Mouse (Mus musculus): ENCODE results near the gene Hist1h2aa.

The Hist1h2aa gene

GRCm38 (mm10) chr13:23930461-23930860 lies 3.8 kb upstream of the Hist1h2aa start:
- no peaks in the 10 kb centered on the region for H3K36me3 ChIP-seq (ENCODE audit: insufficient read depth, low read length)
- no peak overlapping the region for H3K4me3 ChIP-seq (replicated peaks; ENCODE audit: low read length)
- H3K4me1 ChIP-seq (replicated peaks; ENCODE audit: low read depth, low read length), result peaks cover 13% of the 10 kb centered on the region
- TF ChIP-seq CTCF (conservative IDR thresholded peaks at IDR 0.05; ENCODE audit: low read length), result no peak
- TF ChIP-seq NANOG (IDR thresholded peaks at IDR 0.05; ENCODE audit: borderline replicate concordance, low read length), result no peak
- TF ChIP-seq POU5F1 (IDR thresholded peaks at IDR 0.05; ENCODE audit: borderline replicate concordance, low read length), result no peak
- H3K9me3 ChIP-seq (ENCODE audit: low read length), result no peaks in the 10 kb centered on the region; the same call in 1 of the 2 replicates
- peaks cover 57% of the 10 kb centered on the region for H3K27me3 ChIP-seq (ENCODE audit: insufficient read depth, low read length)

GRCm38 (mm10) chr13:23930904-23931303 lies 3.4 kb upstream of the Hist1h2aa start:
- no peak overlapping the region for H3K4me3 ChIP-seq (replicated peaks; ENCODE audit: low read length)
- TF ChIP-seq POU5F1 (IDR thresholded peaks at IDR 0.05; ENCODE audit: borderline replicate concordance, low read length), result no peak
- TF ChIP-seq CTCF (conservative IDR thresholded peaks at IDR 0.05; ENCODE audit: low read length), result no peak
- TF ChIP-seq NANOG (IDR thresholded peaks at IDR 0.05; ENCODE audit: borderline replicate concordance, low read length), result no peak
- H3K27me3 ChIP-seq (ENCODE audit: insufficient read depth, low read length), result peaks cover 62% of the 10 kb centered on the region
- no peaks in the 10 kb centered on the region; the same call in 1 of the 2 replicates for H3K9me3 ChIP-seq (ENCODE audit: low read length)
- no peaks in the 10 kb centered on the region for H3K36me3 ChIP-seq (ENCODE audit: insufficient read depth, low read length)
- peaks cover 13% of the 10 kb centered on the region for H3K4me1 ChIP-seq (replicated peaks; ENCODE audit: low read depth, low read length)

GRCm38 (mm10) chr13:23933421-23934210 lies 646 bp upstream of the Hist1h2aa start, which contains the start of gene Hist1h2ba:
Gene Hist1h2ba, minus strand, starts transcription at chr13:23934156.
- peaks cover 13% of the 10 kb centered on the region for H3K4me1 ChIP-seq (replicated peaks; ENCODE audit: low read depth, low read length)
- peak within 1 kb of the TSS; percentile 55 for H3K4me3 ChIP-seq (replicated peaks; ENCODE audit: low read length)
- TF ChIP-seq POU5F1 (IDR thresholded peaks at IDR 0.05; ENCODE audit: borderline replicate concordance, low read length) (no peak), CTCF (conservative IDR thresholded peaks at IDR 0.05; ENCODE audit: low read length) (no peak), NANOG (IDR thresholded peaks at IDR 0.05; ENCODE audit: borderline replicate concordance, low read length) (no peak; the same call in 1 of the 2 replicates)
- peaks cover 71% of the 10 kb centered on the region for H3K27me3 ChIP-seq (ENCODE audit: insufficient read depth, low read length)
- no peaks in the 10 kb centered on the region for H3K36me3 ChIP-seq (ENCODE audit: insufficient read depth, low read length)
- no peaks in the 10 kb centered on the region; the same call in 1 of the 2 replicates for H3K9me3 ChIP-seq (ENCODE audit: low read length)

- Histone ChIP-seq H3K9me3 (ENCODE audit: low read length) (no peaks in the 10 kb centered on the region; the same call in 1 of the 2 replicates), H3K4me3 (replicated peaks; ENCODE audit: low read length) (no peak overlapping the region), H3K4me1 (replicated peaks; ENCODE audit: low read depth, low read length) (peaks cover 8% of the 10 kb centered on the region), H3K27me3 (ENCODE audit: insufficient read depth, low read length) (peaks cover 43% of the 10 kb centered on the region), H3K36me3 (ENCODE audit: insufficient read depth, low read length) (no peaks in the 10 kb centered on the region)
- no peak for TF ChIP-seq CTCF (conservative IDR thresholded peaks at IDR 0.05; ENCODE audit: low read length)
- TF ChIP-seq POU5F1 (IDR thresholded peaks at IDR 0.05; ENCODE audit: borderline replicate concordance, low read length), result no peak
- TF ChIP-seq NANOG (IDR thresholded peaks at IDR 0.05; ENCODE audit: borderline replicate concordance, low read length), result no peak
These were observed 4.4 kb downstream of the Hist1h2aa start for GRCm38 (mm10) chr13:23938699-23939098.

- no peaks in the 10 kb centered on the region for H3K9me3 ChIP-seq (ENCODE audit: low read length)
- H3K27me3 ChIP-seq (ENCODE audit: insufficient read depth, low read length), result peaks cover 27% of the 10 kb centered on the region
- no peaks in the 10 kb centered on the region for H3K4me1 ChIP-seq (replicated peaks; ENCODE audit: low read depth, low read length)
- no peak for TF ChIP-seq CTCF (conservative IDR thresholded peaks at IDR 0.05; ENCODE audit: low read length)
- no peak for TF ChIP-seq NANOG (IDR thresholded peaks at IDR 0.05; ENCODE audit: borderline replicate concordance, low read length)
- TF ChIP-seq POU5F1 (IDR thresholded peaks at IDR 0.05; ENCODE audit: borderline replicate concordance, low read length), result no peak
- no peak overlapping the region for H3K4me3 ChIP-seq (replicated peaks; ENCODE audit: low read length)
- no peaks in the 10 kb centered on the region for H3K36me3 ChIP-seq (ENCODE audit: insufficient read depth, low read length)
These were observed 6.0 kb downstream of the Hist1h2aa start for GRCm38 (mm10) chr13:23940291-23940690.

- TF ChIP-seq POU5F1 (IDR thresholded peaks at IDR 0.05; ENCODE audit: borderline replicate concordance, low read length), result no peak
- no peak for TF ChIP-seq NANOG (IDR thresholded peaks at IDR 0.05; ENCODE audit: borderline replicate concordance, low read length)
- no peak for TF ChIP-seq CTCF (conservative IDR thresholded peaks at IDR 0.05; ENCODE audit: low read length)
- Histone ChIP-seq H3K27me3 (ENCODE audit: insufficient read depth, low read length) (peaks cover 13% of the 10 kb centered on the region; the same call in 1 of the 2 replicates), H3K9me3 (ENCODE audit: low read length) (no peaks in the 10 kb centered on the region), H3K36me3 (ENCODE audit: insufficient read depth, low read length) (no peaks in the 10 kb centered on the region), H3K4me1 (replicated peaks; ENCODE audit: low read depth, low read length) (no peaks in the 10 kb centered on the region), H3K4me3 (replicated peaks; ENCODE audit: low read length) (no peak overlapping the region)
These were observed 8.6 kb downstream of the Hist1h2aa start for GRCm38 (mm10) chr13:23942861-23943260.

- Histone ChIP-seq H3K4me3 (replicated peaks; ENCODE audit: low read length) (no peak overlapping the region), H3K36me3 (ENCODE audit: insufficient read depth, low read length) (no peaks in the 10 kb centered on the region), H3K4me1 (replicated peaks; ENCODE audit: low read depth, low read length) (no peaks in the 10 kb centered on the region), H3K9me3 (ENCODE audit: low read length) (no peaks in the 10 kb centered on the region), H3K27me3 (ENCODE audit: insufficient read depth, low read length) (peaks cover 7% of the 10 kb centered on the region; the same call in 1 of the 2 replicates)
- no peak for TF ChIP-seq NANOG (IDR thresholded peaks at IDR 0.05; ENCODE audit: borderline replicate concordance, low read length)
- TF ChIP-seq POU5F1 (IDR thresholded peaks at IDR 0.05; ENCODE audit: borderline replicate concordance, low read length), result no peak
- TF ChIP-seq CTCF (conservative IDR thresholded peaks at IDR 0.05; ENCODE audit: low read length), result no peak
These were observed 12.0 kb downstream of the Hist1h2aa start for GRCm38 (mm10) chr13:23946254-23946653.

- Histone ChIP-seq H3K36me3 (ENCODE audit: insufficient read depth, low read length) (no peaks in the 10 kb centered on the region), H3K4me1 (replicated peaks; ENCODE audit: low read depth, low read length) (no peaks in the 10 kb centered on the region), H3K27me3 (ENCODE audit: insufficient read depth, low read length) (peaks cover 7% of the 10 kb centered on the region; the same call in 1 of the 2 replicates), H3K4me3 (replicated peaks; ENCODE audit: low read length) (no peak overlapping the region), H3K9me3 (ENCODE audit: low read length) (no peaks in the 10 kb centered on the region)
- no peak for TF ChIP-seq NANOG (IDR thresholded peaks at IDR 0.05; ENCODE audit: borderline replicate concordance, low read length)
- no peak for TF ChIP-seq CTCF (conservative IDR thresholded peaks at IDR 0.05; ENCODE audit: low read length)
- TF ChIP-seq POU5F1 (IDR thresholded peaks at IDR 0.05; ENCODE audit: borderline replicate concordance, low read length), result no peak
These were observed 15.4 kb downstream of the Hist1h2aa start for GRCm38 (mm10) chr13:23949484-23950246.

All from E14TG2a.4 (cell line).